Mouse (Mus musculus) erythroblast, adult 5-6 weeks (primary cell): ENCODE measurements around the gene Dsp. TPM values are rescaled to one million over a fixed set of nuclear protein-coding genes. Genes with fewer than 3 reads are reported as not detected.

Experiments used
- ATAC-seq: replicated peaks from 2 replicates; pipeline ENCODE4 v1.8.0; 2016; ENCODE audit warnings: moderate number of reproducible peaks, mild to moderate bottlenecking, moderate TSS enrichment, inconsistent platforms; ENCODE audit not compliant: poor library complexity, low FRiP score, severe bottlenecking
- total RNA-seq, 2 experiments: library from RNA; stranded (forward) in 1 of 2; stranded (reverse) in 1 of 2; fragments of 150-400 nt in 1 of 2; fragments of 200-764, 138-1000 nt in 1 of 2; gene quantifications; 2 replicates each; pipeline versions ENCODE4 v1.2.3 to v1.2.4; 2015 to 2017; ENCODE audit warnings: low replicate concordance in 2 of 2

Gene Dsp
- total RNA-seq, 2 experiments from 2014 or later: 0.34 to 0.38 TPM

DNA sequence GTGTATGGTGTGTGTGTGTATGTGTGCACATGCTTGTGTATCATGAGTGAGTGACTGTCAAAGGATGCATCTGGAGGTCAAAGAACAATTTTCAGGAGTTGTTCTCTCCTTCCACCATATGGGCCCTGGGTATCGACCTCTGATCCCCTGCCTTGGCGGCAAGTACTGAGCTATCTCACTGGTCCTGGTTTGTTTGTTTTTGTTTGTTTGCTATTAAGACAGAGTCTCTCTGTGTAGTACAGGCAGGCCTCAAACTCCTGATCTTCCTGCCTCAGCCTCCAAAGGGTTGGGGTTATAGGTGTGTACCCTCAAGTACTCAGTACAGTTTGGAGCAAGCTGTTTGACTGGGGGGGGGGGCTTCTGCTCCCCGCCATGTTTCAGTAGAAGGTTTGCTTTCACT lies 16.0 kb downstream of the Dsp start:
- ATAC-seq: no peak

DNA sequence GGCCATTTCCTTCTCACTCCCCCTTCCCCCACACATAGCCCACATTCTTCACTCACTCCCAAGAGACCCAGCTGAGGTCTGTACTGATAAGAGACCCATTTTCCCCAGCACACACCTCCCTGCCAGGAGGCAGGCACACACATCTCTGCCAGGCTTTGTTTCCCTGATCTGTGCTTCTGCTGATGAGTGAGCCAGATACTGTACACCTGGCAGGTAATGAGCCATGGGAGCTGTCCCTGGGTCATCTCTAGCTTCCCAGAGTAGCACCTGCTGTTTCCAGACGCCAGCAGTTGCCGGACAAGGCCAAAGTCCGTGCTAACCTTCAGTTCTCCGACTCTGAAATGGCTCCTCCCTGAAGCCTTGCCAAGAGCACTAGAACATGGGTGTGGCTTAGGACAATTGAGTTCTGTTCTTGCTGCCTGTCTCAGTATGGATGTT lies 19.6 kb downstream of the Dsp start:
- ATAC-seq: no peak

DNA sequence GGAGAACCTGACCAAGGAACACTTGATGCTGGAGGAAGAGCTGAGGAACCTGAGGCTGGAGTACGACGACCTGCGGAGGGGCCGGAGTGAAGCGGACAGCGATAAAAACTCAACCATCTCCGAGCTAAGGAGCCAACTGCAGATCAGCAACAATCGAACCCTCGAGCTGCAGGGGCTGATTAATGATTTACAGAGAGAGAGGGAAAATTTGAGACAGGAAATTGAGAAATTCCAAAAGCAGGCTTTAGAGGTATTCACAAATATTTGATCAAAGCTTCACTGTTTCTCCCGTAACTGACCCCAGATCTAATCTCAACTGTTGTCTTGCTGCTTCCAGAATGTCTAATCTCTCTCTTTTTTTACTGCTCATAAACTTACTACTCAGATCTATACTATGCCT lies 42.3 kb downstream of the Dsp start:
- no peak for ATAC-seq

DNA sequence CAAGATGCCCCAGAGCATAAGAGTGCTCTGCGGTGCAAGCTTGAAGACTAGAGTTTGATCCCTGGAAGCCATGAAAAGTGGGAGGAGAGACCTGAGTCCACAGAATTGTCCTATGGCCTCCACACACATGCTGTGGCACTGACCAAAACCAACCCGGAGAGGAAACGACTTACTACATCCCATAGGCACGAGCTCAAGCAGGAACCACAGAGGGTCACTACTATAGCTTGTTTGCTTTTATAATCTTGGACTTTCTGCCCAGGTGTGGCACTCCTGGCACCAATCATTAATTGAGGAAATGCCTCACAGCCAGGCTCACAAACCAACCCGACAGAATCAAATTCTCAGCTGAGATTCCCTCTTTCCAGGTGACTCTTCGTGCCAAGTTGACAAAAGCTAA lies 50.3 kb downstream of the Dsp start:
- ATAC-seq: no peak

DNA sequence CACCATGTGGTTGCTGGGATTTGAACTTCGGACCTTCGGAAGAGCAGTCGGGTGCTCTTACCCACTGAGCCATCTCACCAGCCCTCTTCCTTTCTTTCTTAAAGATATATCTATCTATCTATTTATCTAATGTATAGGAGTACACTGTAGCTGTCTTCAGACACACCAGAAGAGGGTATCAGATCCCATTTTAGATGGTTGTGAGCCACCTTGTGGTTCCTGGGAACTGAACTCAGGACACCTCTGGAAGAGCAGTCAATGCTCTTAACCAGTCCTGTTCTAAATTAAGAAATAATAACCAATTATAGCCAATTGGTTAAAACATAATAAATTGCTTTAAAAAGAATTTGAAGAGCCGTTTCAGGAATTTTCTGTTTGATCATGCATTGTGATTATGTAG lies 53.1 kb downstream of the Dsp start:
- ATAC-seq: no peak

DNA sequence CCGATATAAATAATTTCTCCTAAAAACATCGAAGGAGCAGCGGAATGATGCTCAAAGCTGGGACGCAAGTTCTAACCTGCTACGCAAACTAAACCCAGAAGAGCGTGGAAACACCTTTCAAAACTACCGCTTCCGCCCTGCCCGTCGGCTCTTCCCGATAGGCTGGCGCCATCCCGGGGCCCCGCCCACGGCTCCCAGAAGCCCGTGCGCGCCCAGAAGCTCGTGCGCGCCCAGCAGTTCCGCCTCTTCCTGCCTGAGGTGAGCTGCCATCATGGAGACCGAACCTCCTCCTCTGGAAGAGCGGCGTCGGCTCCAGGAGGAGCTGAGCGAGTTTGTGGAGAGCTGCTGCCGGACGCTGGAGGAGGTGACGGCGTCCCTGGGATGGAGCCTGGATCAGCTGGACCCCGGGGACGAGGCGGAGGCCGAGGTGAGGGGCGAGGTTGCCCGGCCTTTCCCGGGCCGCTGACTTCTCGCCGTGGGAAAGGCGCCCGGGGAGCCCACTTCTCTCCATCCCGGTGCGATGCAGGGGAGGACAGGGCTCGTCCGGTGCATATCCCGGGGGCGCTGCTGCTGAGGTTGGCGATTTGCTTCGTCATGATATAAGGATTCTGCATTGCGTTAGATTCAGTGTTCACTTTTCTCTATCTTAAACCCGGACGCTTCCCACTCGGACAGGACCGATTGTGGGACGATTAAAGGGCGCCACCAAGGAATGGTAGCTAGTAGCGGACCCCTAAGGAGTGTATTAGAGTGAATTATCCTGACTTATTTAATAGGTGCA lies 53.8 kb downstream of the Dsp start, which contains the start of gene Snrnp48:
Gene Snrnp48, plus strand, starts transcription at position 237 of the 781 bp plus-strand sequence.
- peak; percentile 100 for ATAC-seq

DNA sequence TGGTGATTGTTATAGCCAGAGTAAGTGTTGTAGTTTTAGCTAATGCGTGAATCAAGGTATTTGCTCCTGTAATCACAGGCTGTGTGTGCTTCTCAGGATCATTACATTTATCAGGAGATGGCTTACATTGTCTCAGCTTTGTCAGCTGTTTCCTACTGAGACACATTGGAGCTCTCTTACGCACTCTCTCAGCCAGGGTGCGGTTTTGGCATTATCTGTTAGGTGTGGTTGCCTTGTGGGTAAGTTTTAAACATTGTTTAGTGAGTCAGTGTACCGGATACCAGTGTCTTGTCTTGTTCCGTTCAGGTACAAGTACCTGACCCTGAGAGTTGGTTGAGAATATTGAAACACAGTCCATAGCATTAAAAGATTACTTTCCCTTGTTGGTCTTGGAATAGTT lies 60.0 kb downstream of the Dsp start:
- no peak for ATAC-seq

DNA sequence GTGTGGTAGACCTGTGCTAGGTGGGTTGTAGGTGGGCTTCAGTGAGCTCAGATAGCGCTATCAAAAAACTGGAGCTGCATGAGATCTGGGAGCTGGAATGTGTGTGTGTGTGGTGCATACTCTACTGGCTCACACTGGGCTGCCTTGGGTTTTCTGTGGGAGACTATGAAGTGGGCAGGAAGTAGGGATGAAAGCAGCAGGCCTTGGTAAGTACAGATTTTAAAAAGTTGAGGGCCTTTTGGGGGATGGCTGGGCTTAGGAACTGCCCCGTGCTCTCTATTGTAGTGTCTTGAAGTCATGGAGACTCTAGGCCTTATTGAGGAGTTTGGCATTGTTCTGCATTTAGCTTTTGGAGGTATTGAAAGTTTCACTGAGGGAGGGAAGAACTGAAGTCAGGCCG lies 67.6 kb downstream of the Dsp start:
- no peak for ATAC-seq

DNA sequence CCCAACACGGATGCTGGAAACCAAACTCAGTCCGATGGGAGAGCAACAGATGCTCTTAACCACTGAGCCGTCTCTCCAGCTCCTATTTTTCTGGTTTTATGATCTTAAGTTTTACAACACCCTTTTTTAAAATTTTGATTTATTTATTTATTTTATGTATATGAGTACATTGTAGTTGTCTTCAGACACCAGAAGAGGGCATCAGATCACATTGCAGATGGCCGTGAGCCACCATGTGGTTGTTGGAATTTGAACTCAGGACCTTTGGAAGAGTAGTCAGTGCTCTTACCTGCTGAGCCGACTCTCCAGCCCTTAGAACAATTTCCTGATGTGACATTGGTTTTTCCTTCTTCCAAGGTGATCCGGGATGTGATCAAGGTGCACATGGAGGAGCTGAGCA lies 69.2 kb downstream of the Dsp start:
- no peak for ATAC-seq

DNA sequence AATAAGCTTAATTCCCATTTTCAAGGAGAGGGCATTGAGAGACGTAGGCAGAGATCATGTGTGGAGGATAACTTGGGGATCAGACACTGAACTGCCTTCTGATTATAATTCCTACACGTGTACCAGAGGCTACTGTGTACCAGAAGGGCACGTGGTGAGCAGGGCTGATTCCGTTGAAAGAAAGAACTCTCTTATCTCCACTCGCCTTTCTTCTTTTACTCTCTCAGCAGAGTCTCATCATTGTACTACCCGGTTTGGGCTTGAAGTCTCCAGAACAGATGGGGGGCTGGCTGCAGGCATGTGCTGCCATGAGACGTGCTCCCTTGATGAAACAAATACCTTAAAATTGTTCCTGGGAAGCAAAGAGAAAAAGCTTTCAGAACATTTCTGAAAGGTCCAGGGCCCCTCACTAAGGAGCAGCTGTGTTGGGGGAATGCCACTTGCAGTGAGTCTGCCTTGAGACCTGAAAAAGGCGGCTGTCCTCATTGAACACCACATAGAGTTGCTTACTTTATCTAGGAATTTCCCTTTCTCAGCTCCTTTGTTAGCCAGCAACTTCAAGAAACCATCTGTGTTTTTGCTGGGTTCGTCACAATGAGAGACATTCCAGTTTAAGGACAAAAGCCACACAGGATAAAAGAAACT lies 79.2 kb downstream of the Dsp start:
- no peak for ATAC-seq

DNA sequence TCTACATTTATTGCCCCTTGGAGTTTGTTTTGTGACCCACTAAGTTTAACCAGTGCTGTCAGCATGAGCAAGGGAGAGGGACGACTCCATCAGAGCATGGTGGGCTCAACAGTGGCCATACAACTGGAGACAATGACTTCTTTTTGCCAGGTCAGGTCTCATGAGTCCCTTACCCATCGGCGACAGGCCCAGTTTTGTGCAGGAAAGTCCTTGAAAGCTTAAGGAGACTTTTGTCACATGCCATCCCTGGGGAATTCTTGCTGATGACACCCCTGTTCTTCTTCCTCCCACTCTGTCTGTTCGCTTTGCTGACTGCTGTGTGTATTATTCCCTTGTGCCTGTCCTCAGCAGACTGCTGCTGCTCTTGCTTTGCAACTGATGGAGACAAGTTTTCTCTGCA lies 81.3 kb downstream of the Dsp start:
- no peak for ATAC-seq

DNA sequence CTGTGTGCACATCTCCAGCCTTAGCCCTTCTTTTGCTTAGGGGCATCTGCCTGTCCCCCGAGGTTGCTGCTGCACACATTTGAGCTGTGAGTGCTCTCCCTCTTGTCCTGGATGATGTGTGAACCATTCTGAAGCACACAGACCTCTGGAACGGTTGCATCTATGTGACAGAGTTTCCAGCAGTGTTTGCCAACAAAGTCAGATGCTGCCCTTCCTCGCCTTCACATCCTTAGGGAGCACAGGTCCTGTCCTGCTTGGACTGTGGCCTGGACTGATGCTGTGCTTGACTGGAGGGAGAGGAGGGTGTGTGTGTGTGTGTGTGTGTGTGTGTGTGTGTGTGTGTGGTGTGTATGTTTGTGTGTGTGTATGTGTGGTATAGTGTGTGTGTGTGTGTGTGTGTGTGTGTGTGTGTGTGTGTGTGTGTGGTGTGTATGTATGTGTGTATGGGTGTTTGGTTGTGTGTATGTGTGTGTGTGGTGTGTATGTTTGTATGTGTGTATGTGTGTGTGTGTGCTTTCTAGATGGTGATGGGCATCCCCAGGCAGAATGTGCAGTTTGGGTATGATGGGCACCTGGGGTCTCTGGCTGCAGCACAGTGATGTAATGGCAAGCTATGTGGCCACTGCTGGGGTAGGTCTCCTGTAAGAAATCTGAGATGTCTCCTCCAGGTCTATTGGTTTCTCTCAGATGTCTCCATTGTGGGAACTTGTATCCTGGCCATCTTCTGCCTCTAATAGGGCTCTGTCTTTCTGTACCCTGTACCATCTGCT lies 81.9 kb downstream of the Dsp start:
- no peak for ATAC-seq

DNA sequence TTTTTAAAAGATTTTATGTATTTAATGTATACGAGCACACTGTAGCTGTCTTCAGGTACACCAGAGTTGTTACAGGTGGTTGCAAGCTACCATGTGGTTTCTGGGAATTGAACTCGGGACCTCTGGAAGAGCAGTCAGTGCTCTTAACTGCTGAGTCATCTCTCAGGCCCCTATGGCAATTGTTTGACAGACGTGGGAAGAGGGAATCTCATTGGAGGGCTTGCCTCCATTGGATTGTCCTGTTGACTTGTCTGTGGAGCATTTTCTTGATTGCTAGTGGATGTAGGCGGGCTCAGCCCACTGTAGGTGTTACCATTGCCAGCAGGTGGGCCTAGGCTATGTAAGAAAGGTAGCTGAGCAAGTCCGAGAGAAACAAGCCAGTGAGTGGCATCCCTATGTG lies 83.6 kb downstream of the Dsp start:
- ATAC-seq: no peak

DNA sequence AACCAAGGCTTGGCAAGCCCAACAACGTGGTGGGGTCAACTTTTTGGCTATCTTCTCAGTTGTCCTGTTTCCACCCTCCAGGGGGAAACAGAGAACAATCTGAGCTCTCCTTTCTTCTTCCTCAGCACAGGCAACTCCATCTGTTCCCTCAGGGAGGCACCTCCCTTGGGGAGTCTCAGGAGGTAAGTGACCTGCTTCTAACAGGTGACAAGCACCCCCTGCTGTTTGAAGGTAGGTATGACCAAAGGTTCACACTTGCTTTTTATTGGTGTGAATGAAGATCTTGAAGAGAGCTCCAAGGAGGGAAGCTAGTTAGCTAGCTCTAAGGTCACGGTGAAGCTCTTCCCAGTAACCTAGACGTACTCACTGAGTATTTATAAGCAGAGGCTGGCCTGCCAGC lies 84.3 kb downstream of the Dsp start:
- ATAC-seq: no peak

DNA sequence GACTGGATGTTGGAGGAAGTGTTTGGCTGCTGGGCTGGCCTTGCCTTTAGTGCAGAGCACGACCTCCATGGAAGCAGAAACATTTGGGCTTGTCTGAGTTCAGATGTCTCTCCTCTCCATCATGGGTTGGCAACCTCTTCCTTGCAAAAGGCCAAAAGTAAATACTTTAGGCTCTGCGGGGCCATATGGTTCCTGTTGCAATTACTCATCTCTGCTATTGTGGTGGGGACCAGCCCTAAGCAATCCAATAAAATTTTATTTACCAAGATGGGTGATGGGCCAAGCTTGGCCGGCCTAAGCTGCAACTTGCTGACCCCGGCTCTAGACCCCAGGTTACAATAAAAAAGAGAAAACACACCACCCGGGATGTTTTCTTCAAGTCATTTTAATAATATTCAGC lies 97.1 kb downstream of the Dsp start:
- no peak for ATAC-seq

Other genes starting within 250 kb of the Dsp start
- gene Ssr1, start 157.1 kb upstream of the Dsp start, total RNA-seq (2015; ENCODE audit: low replicate concordance): 37.0 and 44.4 TPM in 2 replicates
- gene Ssr1, start 157.1 kb upstream of the Dsp start, total RNA-seq (2017; ENCODE audit: low replicate concordance): 37.4 and 46.7 TPM in 2 replicates
- 23.8 and 29.8 TPM in 2 replicates for gene Riok1, start 114.3 kb upstream of the Dsp start, total RNA-seq (2015; ENCODE audit: low replicate concordance)
- gene Riok1, start 114.3 kb upstream of the Dsp start, total RNA-seq (2017; ENCODE audit: low replicate concordance): 38.7 and 46.4 TPM in 2 replicates
- 0.58 TPM in 1 of 2 replicates, not detected in the other for gene Cage1, start 114.2 kb upstream of the Dsp start, total RNA-seq (2015; ENCODE audit: low replicate concordance)
- gene Cage1, start 114.2 kb upstream of the Dsp start, total RNA-seq (2017; ENCODE audit: low replicate concordance): 1.0 and 3.6 TPM in 2 replicates
- 7.5 and 14.0 TPM in 2 replicates for gene Snrnp48, start 53.6 kb downstream of the Dsp start, total RNA-seq (2015; ENCODE audit: low replicate concordance)
- 17.7 and 19.8 TPM in 2 replicates for gene Snrnp48, start 53.6 kb downstream of the Dsp start, total RNA-seq (2017; ENCODE audit: low replicate concordance)
- 0.38 TPM in 1 of 2 replicates, not detected in the other for gene Bmp6, start 193.8 kb downstream of the Dsp start, total RNA-seq (2015; ENCODE audit: low replicate concordance)
- not detected in 2 replicates for gene Bmp6, start 193.8 kb downstream of the Dsp start, total RNA-seq (2017; ENCODE audit: low replicate concordance)